ENCODE assay signal across 15 mouse cellular contexts in the genomic region with DNA sequence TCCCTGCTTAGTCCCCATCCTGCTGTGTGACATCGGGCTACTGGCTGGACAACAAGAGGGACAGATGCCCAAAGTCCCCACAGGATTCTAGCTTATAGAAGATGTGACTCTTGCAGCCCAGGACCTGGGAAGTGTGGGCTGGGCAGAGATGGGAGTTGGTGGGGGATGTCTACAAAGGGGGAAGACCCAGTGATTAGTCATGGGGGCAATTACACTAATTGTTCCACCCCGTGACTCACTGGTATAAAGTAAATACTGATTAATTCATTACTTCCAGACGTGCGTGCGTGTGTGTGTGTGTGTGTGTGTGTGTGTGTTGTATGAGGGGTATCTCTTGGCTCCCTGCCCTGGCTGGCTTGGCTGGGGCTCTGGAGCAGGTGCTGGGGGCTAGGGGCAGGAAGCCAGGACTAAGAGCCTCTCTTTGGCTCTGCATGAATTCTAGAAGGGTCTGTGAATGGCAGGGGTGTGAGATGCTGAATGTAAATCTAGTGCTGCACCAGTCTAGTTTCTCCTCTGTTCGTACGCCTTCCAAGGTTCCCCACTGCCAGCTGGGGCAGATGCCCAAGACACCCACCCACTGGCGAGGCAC. TPM values are rescaled to one million over a fixed set of nuclear protein-coding genes. Genes with fewer than 3 reads are reported as not detected.
DNase-seq lines count a peak whose midpoint lies in the region; ATAC-seq lines count a peak whose summit lies in the region.
"Had no signal": no experiment of that assay in that cellular context is flagged by ENCODE, and none has a peak within 500 bp of the region (broad histone marks: within the 10 kb centered on the region; RNA-seq: fewer than 3 reads in every experiment).

No protein-coding gene starts in this region.

- no peaks in the 10 kb centered on the region for H3K9me3 ChIP-seq in neural tube, embryonic 14.5 days (ENCODE audit: control insufficient read depth, low read length)
- H3K9me3 ChIP-seq: G1E; limb, embryonic 12.5 days had no signal

- WGBS in neural tube, embryonic 14.5 days, result 37% methylated on average over 8 of the region's 8 CpGs

- peak overlapping the region; percentile 71 for H3K27ac ChIP-seq in neural tube, embryonic 14.5 days (ENCODE audit: low read depth, low read length)
- H3K27ac ChIP-seq: heart, adult 2 months; limb, embryonic 12.5 days had no signal

- H3K36me3 ChIP-seq in neural tube, embryonic 14.5 days (ENCODE audit: control insufficient read depth, insufficient read depth, low read length), result no peaks in the 10 kb centered on the region
- H3K36me3 ChIP-seq: G1E had no signal

- H3K4me1 ChIP-seq in neural tube, embryonic 14.5 days (ENCODE audit: control insufficient read depth, insufficient read depth, low read length), result peaks cover 42% of the 10 kb centered on the region

- peak; percentile 52 for ATAC-seq in neural tube, embryonic 14.5 days (ENCODE audit: low read depth)
- ATAC-seq in inflammation-experienced regulatory T-cells, adult 6 months, result no peak
- ATAC-seq: activated CD4-positive, CD25-positive, alpha-beta regulatory T cell, adult 4 months had no signal

- DNase-seq in cerebellum, postnatal 14 days, result peak; percentile 81 to 90
- DNase-seq in cerebellum, postnatal 25 days, result no peak
- peak; percentile 75 to 81 for DNase-seq in left cerebral cortex, postnatal 10 days (ENCODE audit: extremely low spot score in 1 of 2, low spot score in 2 of 2)
- DNase-seq in left cerebral cortex, postnatal 36 days (ENCODE audit: low spot score in 2 of 2), result no peak
- peak; percentile 30 to 48 for DNase-seq in frontal cortex, postnatal 36 days (ENCODE audit: low spot score in 2 of 2)
- DNase-seq in thymus, postnatal 36 days, result no peak
- DNase-seq: heart, adult 2 months; heart, postnatal 4 days; kidney, postnatal 10 days; lung, embryonic 14.5 days had no signal

- intact Hi-C loops in left cerebral cortex, postnatal 10 days (cut with DNase I), result no loop called here
- intact Hi-C loops in left cerebral cortex, postnatal 36 days (cut with DNase I), result no loop called here

- no peak overlapping the region for H3K4me2 ChIP-seq in neural tube, embryonic 14.5 days (ENCODE audit: low read depth, low read length)
- H3K4me2 ChIP-seq: limb, embryonic 12.5 days; lung, embryonic 14.5 days had no signal

- H3K4me3 ChIP-seq in neural tube, embryonic 14.5 days (ENCODE audit: low read depth, low read length), result no peak overlapping the region
- H3K4me3 ChIP-seq: heart, adult 2 months; limb, embryonic 12.5 days had no signal

- H3K27me3 ChIP-seq in neural tube, embryonic 14.5 days (ENCODE audit: control insufficient read depth, insufficient read depth, low read length), result no peaks in the 10 kb centered on the region
- H3K27me3 ChIP-seq: limb, embryonic 12.5 days had no signal

- H3K9ac ChIP-seq in neural tube, embryonic 14.5 days (replicated peaks; ENCODE audit: low read depth, low read length), result no peak overlapping the region
- H3K9ac ChIP-seq: limb, embryonic 12.5 days; lung, embryonic 14.5 days had no signal

RNA-seq across cellular contexts. Expression of gene Sdc3, which starts 22.5 kb away (rescaled TPM):
- total RNA-seq in left cerebral cortex, postnatal 10 days (2021), result 100 to 1,000 TPM; 385 to 392 TPM
- 100 to 1,000 TPM; 156 to 161 TPM for total RNA-seq in left cerebral cortex, postnatal 36 days (2021)
- 83.2 and 83.4 TPM in 2 replicates for polyA plus RNA-seq in neural tube, embryonic 14.5 days (2014; fragmentation: Nextera tagmentation; extraction: Ambion mirVana)
- under 1 TPM; 0.36 to 0.78 (median 0.75) TPM for polyA plus RNA-seq in inflammation-experienced regulatory T-cells, adult 6 months (2017; shearing (Covaris generic))

Comparison
In these comparisons a context has a peak if more than half of its experiments do, and no peak if none do; other contexts are left out.
1. DNase-seq: peak in cerebellum, postnatal 14 days (2 of 2), left cerebral cortex, postnatal 10 days (2 of 2) and frontal cortex, postnatal 36 days (2 of 2); none in cerebellum, postnatal 25 days (0 of 2), left cerebral cortex, postnatal 36 days (0 of 2) and thymus, postnatal 36 days (0 of 2).